Mouse (Mus musculus): ENCODE results near the gene Plin1.

Plin1 gene

GRCm38 (mm10) chr7:79734563-79734962 is 1.9 kb upstream of the Plin1 start:
- DNase-seq, result no peak

GRCm38 (mm10) chr7:79731438-79731837 is 1.3 kb downstream of the Plin1 start:
- DNase-seq, result no peak

DNA sequence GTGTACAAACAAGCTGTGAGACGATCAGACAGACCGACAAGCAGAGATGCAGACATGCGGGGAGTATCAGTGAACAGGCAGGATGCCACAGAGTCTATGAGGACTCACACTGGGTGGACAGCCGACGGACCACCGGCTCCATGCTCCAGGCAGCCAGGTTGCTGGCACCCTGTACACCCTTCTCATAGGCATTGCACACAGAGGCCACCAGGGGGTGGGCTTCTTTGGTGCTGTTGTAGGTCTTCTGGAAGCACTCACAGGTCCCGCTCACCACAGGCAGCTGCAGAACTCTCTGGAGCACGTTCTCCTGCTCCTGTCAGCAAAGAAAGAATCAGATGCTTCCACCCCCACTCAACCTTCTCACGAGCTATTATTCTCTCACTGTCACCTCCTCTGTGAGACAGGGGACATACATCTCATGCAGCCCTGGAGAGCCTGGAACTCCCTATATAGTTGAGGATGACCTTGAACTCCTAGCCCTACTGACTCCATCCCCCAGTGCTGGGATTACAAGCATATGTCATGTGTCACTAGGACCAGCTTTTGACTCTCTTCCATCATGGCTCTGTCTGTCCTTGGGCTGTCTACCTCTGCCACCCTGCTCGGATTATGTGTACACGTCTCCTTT is 2.8 kb downstream of the Plin1 start:
- no peak for DNase-seq

DNA sequence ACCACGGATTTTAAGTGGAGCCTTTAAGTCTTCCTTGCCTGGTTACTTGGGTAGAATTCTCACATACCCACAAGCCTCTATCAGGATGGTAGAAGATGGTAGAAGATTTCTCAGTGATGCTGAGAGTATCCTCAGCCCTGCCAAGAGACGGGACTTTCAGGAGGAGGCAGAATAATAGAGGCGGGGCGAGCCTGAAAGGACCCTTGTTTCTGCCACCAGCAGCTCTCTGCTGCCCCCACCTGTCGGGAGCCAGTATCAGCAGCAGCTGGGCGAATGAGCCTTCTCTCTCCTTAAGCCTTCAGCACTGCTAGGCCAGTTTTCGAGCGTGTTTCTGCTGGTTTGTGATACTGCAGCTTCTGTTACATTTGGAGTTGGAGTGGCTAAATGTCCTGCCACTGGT is 3.5 kb downstream of the Plin1 start:
- DNase-seq, result no peak

DNA sequence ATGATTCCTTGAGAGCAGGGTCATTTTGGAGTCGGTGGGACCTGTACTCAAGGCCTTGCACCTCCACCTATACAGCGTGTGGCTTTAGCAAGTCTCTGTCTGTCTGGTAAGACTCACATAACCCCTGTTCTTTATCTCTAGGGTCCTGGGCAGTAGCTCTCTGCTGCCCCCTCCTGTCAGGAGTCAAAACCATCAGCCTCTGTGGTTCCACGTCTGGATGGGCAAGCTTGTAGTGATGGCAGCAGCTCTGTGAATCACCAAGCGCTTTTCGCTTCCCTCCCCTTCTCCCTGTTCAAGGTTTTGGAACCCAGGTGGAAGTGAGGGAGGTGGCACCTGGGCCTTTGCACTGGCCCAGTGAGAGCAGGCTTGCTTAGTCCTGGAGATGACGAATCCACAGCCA is 4.5 kb downstream of the Plin1 start:
- peak; percentile 42 to 56 for DNase-seq

- DNase-seq, result peak; percentile 33 to 51
Measured at GRCm38 (mm10) chr7:79727091-79727490, 5.6 kb downstream of the Plin1 start.

DNA sequence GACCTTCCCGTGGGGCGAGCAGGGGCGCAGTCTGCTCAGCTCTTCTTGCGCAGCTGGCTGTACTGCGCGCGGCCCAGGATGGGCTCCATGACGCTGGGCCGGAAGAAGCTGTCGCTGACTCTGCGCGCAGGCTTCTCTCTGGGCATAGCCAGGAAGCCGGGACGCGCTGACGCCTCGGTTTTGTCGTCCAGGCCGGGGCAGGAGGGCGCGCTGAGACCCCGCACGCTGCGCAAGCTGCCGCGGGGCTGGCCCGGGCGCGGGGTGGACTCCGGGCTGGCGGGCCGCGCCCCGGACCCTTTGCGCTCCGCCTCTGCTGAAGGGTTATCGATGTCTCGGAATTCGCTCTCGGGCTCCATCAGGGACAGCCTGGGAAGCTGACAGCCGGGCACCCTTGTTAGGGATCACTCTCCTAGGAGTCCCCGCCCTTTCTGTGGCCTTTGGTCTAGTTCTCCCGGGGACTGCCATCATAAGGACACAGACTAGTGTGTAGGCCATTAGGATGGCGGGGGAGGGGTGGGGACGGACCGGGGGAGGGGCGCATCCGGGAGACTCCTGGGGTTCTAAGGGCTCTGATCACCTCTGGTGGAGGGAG is 11.2 kb downstream of the Plin1 start:
- DNase-seq, result peak; percentile 65 to 69

- peak; percentile 73 to 75 for DNase-seq
Measured at GRCm38 (mm10) chr7:79715187-79715981, 17.3 kb downstream of the Plin1 start, which contains the start of gene Kif7. TSS of gene Kif7 (minus strand) at chr7:79715720.

- no peak for DNase-seq
Measured at GRCm38 (mm10) chr7:79710831-79711230, 21.9 kb downstream of the Plin1 start.

- DNase-seq, result no peak
Measured at GRCm38 (mm10) chr7:79710130-79710607, 22.5 kb downstream of the Plin1 start.

DNA sequence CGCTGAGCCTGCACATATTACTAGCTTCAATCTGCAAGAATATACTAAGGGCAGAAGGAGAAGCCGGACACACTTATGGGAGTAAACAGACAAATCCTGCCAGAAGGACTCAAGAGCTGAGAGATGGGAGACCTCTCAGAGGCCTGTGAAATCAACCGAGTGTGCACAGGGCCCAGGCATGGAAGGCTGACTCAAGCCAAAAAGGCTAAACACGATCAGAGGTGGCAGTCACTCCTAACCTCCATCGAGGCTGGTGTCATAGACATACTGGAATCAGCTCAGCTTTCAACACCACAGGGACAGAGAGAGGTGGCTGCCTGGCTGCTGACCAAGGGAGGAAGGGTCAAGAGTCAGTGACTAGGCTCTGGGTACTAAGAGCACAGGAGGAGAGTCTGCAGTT is 27.5 kb downstream of the Plin1 start:
- DNase-seq, result no peak

DNA sequence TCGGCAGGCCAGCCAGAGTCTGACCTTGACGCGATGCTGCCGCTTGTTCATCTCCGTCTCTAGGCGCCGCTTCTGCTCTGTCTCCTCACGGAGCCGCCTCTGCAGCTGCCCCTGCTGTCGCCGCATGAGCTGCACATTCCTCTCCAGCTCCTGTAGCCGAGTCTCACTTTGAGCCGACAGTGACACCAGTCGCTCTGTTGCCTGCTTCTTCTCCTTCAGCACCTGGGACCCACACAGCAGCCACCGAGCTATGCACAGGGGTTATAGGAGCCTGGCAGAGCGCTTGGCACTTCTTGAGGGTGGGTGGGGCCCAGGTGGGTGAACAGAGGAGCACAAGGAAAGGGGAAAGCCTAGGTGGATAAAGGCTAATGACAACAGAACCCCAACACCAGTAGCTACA is 29.9 kb downstream of the Plin1 start:
- DNase-seq, result no peak

- no peak for DNase-seq
Measured at GRCm38 (mm10) chr7:79696495-79696894, 36.2 kb downstream of the Plin1 start.

- DNase-seq, result no peak
Measured at GRCm38 (mm10) chr7:79680231-79680630, 52.5 kb downstream of the Plin1 start.

GRCm38 (mm10) chr7:79679186-79679585 is 53.5 kb downstream of the Plin1 start:
- DNase-seq, result no peak

- DNase-seq, result no peak
Measured at GRCm38 (mm10) chr7:79670900-79671604, 61.7 kb downstream of the Plin1 start.
